Mouse (Mus musculus) thymus, adult 2 months (tissue): Measurements from ENCODE around the gene Snx3.

Experiments used
- CTCF ChIP-seq: fragments of 200-500 bp; IDR thresholded peaks from 2 replicates; pipeline ENCODE4 v1.5.1; 2012; ENCODE audit warnings: mild to moderate bottlenecking, control low read depth, low read length, moderate library complexity, borderline replicate concordance; ENCODE audit not compliant: control insufficient read depth, poor library complexity, insufficient read depth; ENCODE audit errors: extremely low read depth
- POLR2A ChIP-seq: fragments of 200-500 bp; IDR thresholded peaks from 2 replicates; pipeline ENCODE4 v1.6.1; 2012; ENCODE audit warnings: mild to moderate bottlenecking, low read length, control low read depth, moderate library complexity; ENCODE audit not compliant: control insufficient read depth, poor library complexity, insufficient read depth; ENCODE audit errors: extremely low read depth

- TF ChIP-seq CTCF = no peak
- no peak for TF ChIP-seq POLR2A
These were observed 45.8 kb upstream of the Snx3 start for GRCm38 (mm10) chr10:42455981-42456380.
